Mouse (Mus musculus) adrenal gland, adult 18-20 months (tissue): ENCODE data around the gene Impdh1. TPM values are rescaled to one million over a fixed set of nuclear protein-coding genes. Genes with fewer than 3 reads are reported as not detected.

Source experiments
- microRNA-seq, 2 experiments: library from miRNA; unstranded; fragments of <30 nt; microRNA quantifications; one replicate each; pipeline ENCODE4 v1.2.0; 2021; ENCODE audit warnings: borderline number of aligned reads in 2 of 2
- total RNA-seq, 2 experiments: library from RNA; stranded (reverse); gene quantifications; 1 replicate in 1 of 2; 2 replicates in 1 of 2; pipeline ENCODE4 v1.2.3; 2021

The Impdh1 gene
- total RNA-seq, 2 experiments from 2014 or later = 49.6 to 63.7 TPM

Small RNA genes within 50 kb of the gene (microRNA-seq; reads per million reads assigned to microRNA genes)
- 0 reads per million in 2 experiments for gene Gm24303

Other genes starting within 250 kb of the Impdh1 start
- gene Lep, start 156.1 kb downstream of the Impdh1 start, total RNA-seq = 10 to 100 TPM in 1 of 2 experiments, under 1 TPM in 1; 0.83 to 56.5 TPM
- 10 to 100 TPM; 32.4 to 34.3 TPM for gene Rbm28, start 51.4 kb downstream of the Impdh1 start, total RNA-seq
- gene Prrt4, start 36.8 kb downstream of the Impdh1 start, total RNA-seq = 1 to 10 TPM; 1.3 to 3.9 TPM
- 1 to 10 TPM; 3.9 to 6.7 TPM for gene Hilpda, start 56.1 kb upstream of the Impdh1 start, total RNA-seq
- not detected for gene Fam71f2, start 63.2 kb upstream of the Impdh1 start, total RNA-seq
- not detected for gene Fam71f1, start 102.8 kb upstream of the Impdh1 start, total RNA-seq
- 100 to 1,000 TPM; 134 to 139 TPM for gene Calu, start 131.7 kb upstream of the Impdh1 start, total RNA-seq
- gene Opn1sw, start 172.1 kb upstream of the Impdh1 start, total RNA-seq = not detected
- 1 to 10 TPM; 4.7 to 5.5 TPM for gene Ccdc136, start 179.9 kb upstream of the Impdh1 start, total RNA-seq
- 1 to 10 TPM; 2.6 to 4.6 TPM for gene Flnc, start 216.9 kb upstream of the Impdh1 start, total RNA-seq